Mouse (Mus musculus): ENCODE results near the gene Etnk2. TPM values are rescaled to one million over a fixed set of nuclear protein-coding genes. Genes with fewer than 3 reads are reported as not detected.
A peak's percentile ranks its signal among the peaks of the same experiment; 100 is the strongest.

Gene Etnk2
- polyA plus RNA-seq, 1 experiment: 5.4 TPM

DNA sequence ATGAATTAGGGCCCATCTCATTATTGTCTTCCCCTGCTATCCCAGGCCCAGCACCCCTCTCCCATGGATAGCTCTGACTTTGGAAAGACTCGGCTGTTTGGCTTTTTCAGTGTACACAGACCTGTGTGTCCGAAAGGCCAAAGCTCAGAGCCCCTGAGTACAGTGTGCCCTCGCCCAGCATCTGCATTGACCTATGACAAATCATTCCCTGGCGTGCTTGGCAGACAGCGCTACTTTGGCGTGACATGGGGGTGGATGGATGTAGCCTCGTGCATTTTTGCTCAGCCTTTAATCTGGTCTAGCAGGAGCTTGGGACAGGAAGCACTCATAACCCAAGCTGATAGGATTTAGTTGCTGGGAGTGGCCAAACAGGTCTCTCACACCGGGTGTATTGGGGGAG is 8.7 kb downstream of the Etnk2 start:
- no peak overlapping the region for H3K4me3 ChIP-seq (ENCODE audit: insufficient read depth, low read depth, low read length)
- H3K36me3 ChIP-seq (ENCODE audit: control insufficient read depth, insufficient read depth, low read length): no peaks in the 10 kb centered on the region
- TF ChIP-seq CTCF (conservative IDR thresholded peaks at IDR 0.05; ENCODE audit: insufficient read depth, insufficient read length, low read depth, low read length): no peak
- no peak for TF ChIP-seq POLR2A (IDR thresholded peaks at IDR 0.05; ENCODE audit: low read depth, low read length)
- no peak overlapping the region for H3K27ac ChIP-seq (ENCODE audit: insufficient read depth, low read depth, low read length)
- 58% methylated on average over 8 of the region's 8 CpGs for WGBS
- peak; percentile 49 for DNase-seq
- peaks cover 15% of the 10 kb centered on the region; the same call in 1 of the 2 replicates for H3K4me1 ChIP-seq (ENCODE audit: control insufficient read depth, insufficient read depth, low read length)
- no peaks in the 10 kb centered on the region for H3K27me3 ChIP-seq (replicated peaks; ENCODE audit: control insufficient read depth, insufficient read depth, low read length)

DNA sequence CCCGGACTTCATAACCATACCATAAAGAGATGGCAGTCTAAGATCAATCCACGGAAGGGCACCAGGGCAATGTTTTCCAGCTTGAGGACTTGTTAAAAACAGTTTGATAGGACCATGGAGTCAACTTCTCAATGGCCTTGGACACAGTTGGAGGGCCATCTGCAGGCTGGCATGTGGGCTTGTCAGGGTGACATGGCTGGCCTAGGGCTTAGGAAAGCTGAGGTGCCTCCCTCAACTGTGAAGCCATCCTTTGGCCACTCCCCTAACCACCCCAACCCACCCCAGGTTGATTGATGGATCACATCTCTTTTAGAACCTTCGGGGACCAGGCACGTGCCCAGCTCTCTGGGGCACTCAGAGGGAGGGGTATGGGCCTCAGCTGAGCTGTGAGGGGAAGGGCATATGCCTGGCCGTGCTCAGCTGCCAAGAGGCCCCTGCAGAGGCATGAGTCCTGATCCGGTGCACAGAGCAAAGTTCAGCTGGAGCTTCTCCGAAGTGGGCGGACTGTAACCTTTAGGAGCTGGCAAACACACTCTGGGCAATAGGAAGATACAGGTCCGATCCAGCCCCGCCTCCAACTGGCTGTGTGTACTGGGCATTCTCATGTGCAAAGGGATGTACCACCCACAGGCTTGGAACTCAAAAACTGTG is 12.4 kb downstream of the Etnk2 start:
- Histone ChIP-seq H3K4me1 (ENCODE audit: control insufficient read depth, insufficient read depth, low read length) (peaks cover 18% of the 10 kb centered on the region; the same call in 1 of the 2 replicates), H3K4me3 (ENCODE audit: insufficient read depth, low read depth, low read length) (no peak overlapping the region), H3K27ac (ENCODE audit: insufficient read depth, low read depth, low read length) (peak overlapping the region; percentile 4), H3K36me3 (ENCODE audit: control insufficient read depth, insufficient read depth, low read length) (no peaks in the 10 kb centered on the region), H3K27me3 (replicated peaks; ENCODE audit: control insufficient read depth, insufficient read depth, low read length) (no peaks in the 10 kb centered on the region)
- WGBS: 42% methylated on average over 10 of the region's 10 CpGs
- TF ChIP-seq CTCF (conservative IDR thresholded peaks at IDR 0.05; ENCODE audit: insufficient read depth, insufficient read length, low read depth, low read length) (peak; percentile 30; the same call in 1 of the 2 replicates), POLR2A (IDR thresholded peaks at IDR 0.05; ENCODE audit: low read depth, low read length) (no peak)
- peak; percentile 96 for DNase-seq

DNA sequence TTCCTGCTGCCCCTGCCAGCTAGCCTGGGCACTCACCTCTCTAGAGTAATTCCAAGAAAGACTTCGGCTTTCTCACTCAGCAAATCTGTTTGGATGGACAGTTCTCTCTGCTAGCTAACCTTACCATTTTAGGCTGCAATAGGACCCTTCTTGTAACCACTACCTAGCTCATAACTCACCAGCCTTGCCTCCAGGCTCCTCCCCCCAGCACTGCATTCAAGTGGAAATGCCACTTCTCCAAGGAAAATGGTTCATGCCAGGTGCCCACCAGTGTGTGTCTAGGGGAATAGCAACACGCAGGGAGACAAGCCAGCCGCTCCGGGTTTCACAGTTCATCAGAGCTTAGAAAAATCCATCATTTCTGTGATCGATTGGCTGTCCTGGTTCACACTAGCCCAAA is 14.2 kb downstream of the Etnk2 start:
- 52% methylated on average over 5 of the region's 5 CpGs for WGBS
- Histone ChIP-seq H3K27ac (ENCODE audit: insufficient read depth, low read depth, low read length) (0 out of 2 replicates have a peak overlapping the region, but pooled peaks have one; percentile 1), H3K36me3 (ENCODE audit: control insufficient read depth, insufficient read depth, low read length) (no peaks in the 10 kb centered on the region), H3K27me3 (replicated peaks; ENCODE audit: control insufficient read depth, insufficient read depth, low read length) (no peaks in the 10 kb centered on the region), H3K4me1 (ENCODE audit: control insufficient read depth, insufficient read depth, low read length) (peaks cover 18% of the 10 kb centered on the region; the same call in 1 of the 2 replicates), H3K4me3 (ENCODE audit: insufficient read depth, low read depth, low read length) (no peak overlapping the region)
- peak; percentile 51 for DNase-seq
- no peak for TF ChIP-seq CTCF (conservative IDR thresholded peaks at IDR 0.05; ENCODE audit: insufficient read depth, insufficient read length, low read depth, low read length)
- no peak for TF ChIP-seq POLR2A (IDR thresholded peaks at IDR 0.05; ENCODE audit: low read depth, low read length)

DNA sequence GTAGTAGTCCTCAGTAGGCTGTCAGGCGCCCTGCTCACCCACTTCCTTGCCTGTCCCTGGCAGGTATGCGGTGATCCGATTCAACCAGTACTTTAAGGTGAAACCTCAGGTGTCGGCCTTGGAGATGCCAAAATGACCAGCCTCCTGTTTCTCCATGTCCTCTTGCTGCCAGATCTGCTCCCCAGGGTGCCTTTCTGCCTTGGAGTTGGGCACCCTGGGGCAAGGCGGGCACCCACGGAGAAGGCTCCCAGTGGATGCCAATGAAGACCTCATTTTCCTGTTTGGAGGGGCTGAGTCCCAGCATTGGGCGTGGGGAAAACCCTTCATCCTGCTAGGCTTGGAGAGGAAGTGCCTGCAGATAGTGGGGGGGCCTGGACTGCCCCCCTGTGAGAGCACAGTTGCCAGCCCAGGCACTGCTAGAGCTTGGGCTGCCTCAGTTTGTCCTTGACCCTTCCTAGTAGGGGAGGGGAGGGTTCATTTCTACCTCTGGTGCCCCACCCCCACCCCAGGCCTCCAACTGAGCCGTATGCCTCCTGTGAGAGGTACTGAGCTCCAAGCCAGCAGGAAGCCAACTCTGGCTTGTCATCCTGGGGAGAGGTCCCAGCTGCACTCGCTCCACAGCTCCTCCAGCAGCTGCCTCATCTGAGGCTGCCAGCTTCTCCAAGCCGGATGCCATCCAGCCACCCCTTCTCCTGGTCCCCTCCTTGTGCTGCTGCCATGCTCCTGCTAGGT is 16.0 kb downstream of the Etnk2 start:
- Histone ChIP-seq H3K4me1 (ENCODE audit: control insufficient read depth, insufficient read depth, low read length) (peaks cover 18% of the 10 kb centered on the region; the same call in 1 of the 2 replicates), H3K36me3 (ENCODE audit: control insufficient read depth, insufficient read depth, low read length) (no peaks in the 10 kb centered on the region), H3K4me3 (ENCODE audit: insufficient read depth, low read depth, low read length) (no peak overlapping the region), H3K27me3 (replicated peaks; ENCODE audit: control insufficient read depth, insufficient read depth, low read length) (no peaks in the 10 kb centered on the region), H3K27ac (ENCODE audit: insufficient read depth, low read depth, low read length) (peak overlapping the region; percentile 52)
- peak; percentile 49 for DNase-seq
- TF ChIP-seq CTCF (conservative IDR thresholded peaks at IDR 0.05; ENCODE audit: insufficient read depth, insufficient read length, low read depth, low read length) (no peak), POLR2A (IDR thresholded peaks at IDR 0.05; ENCODE audit: low read depth, low read length) (no peak)
- 53% methylated on average over 10 of the region's 10 CpGs for WGBS

DNA sequence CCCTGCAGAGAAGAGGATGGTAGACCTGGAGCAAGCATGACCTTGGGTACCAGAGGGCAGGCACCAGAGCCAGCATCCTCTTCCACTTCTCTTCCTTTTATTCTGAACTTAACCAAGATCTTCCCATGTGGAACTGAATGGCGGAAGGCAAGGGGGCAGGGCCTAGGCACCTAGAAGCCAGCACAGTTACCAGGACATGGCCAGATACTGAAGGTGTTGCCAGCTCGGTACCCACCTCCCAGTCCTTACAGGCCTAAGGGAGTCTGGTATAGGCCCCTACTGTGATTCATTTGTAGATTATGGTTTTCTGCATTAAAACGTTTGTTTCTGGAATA is 16.6 kb downstream of the Etnk2 start:
- WGBS: 60% methylated on average over 3 of the region's 3 CpGs
- H3K27me3 ChIP-seq (replicated peaks; ENCODE audit: control insufficient read depth, insufficient read depth, low read length): no peaks in the 10 kb centered on the region
- peak overlapping the region; percentile 52 for H3K27ac ChIP-seq (ENCODE audit: insufficient read depth, low read depth, low read length)
- H3K4me3 ChIP-seq (ENCODE audit: insufficient read depth, low read depth, low read length): no peak overlapping the region
- H3K36me3 ChIP-seq (ENCODE audit: control insufficient read depth, insufficient read depth, low read length): no peaks in the 10 kb centered on the region
- TF ChIP-seq POLR2A (IDR thresholded peaks at IDR 0.05; ENCODE audit: low read depth, low read length): no peak
- TF ChIP-seq CTCF (conservative IDR thresholded peaks at IDR 0.05; ENCODE audit: insufficient read depth, insufficient read length, low read depth, low read length): no peak
- no peak for DNase-seq
- peaks cover 18% of the 10 kb centered on the region; the same call in 1 of the 2 replicates for H3K4me1 ChIP-seq (ENCODE audit: control insufficient read depth, insufficient read depth, low read length)

DNA sequence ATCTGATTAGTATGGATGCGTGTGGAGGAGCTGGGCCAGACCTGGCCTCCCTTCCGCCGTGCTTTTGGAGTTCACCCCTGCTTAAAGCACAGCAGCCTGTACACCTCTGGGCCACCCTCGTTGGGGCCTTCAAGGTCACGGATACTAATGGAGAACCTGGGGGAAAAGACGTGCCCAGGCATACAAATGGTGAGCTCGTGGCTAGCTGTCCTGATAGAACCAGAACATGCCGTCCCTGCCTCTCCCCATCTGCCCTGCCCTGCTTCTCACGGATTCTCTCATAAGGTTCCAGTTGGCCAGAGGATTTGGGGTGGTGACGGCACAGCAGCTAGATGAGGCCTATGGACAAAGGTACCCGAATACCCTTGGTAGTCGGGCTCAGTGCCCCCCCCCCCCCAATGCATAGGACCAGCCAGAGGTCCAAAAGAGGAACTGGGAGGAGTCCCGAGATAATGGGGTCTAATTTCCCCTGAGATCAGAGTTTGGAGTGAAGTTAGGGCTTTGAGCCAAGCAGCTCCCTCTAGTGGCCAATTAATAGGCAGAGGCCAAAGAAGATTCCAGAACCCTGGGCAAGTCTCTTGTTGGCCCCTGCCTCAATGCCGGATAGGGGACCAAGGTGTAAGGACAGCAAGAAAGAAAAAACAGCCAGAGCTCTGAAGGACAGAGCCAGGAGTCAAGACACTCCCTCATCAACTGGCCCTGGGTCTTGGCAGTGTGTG is 17.1 kb downstream of the Etnk2 start:
- TF ChIP-seq POLR2A (IDR thresholded peaks at IDR 0.05; ENCODE audit: low read depth, low read length) (no peak), CTCF (conservative IDR thresholded peaks at IDR 0.05; ENCODE audit: insufficient read depth, insufficient read length, low read depth, low read length) (peak; percentile 57)
- H3K4me3 ChIP-seq (ENCODE audit: insufficient read depth, low read depth, low read length): no peak overlapping the region
- DNase-seq: peak; percentile 70
- 50% methylated on average over 14 of the region's 14 CpGs for WGBS
- no peaks in the 10 kb centered on the region for H3K27me3 ChIP-seq (replicated peaks; ENCODE audit: control insufficient read depth, insufficient read depth, low read length)
- H3K36me3 ChIP-seq (ENCODE audit: control insufficient read depth, insufficient read depth, low read length): no peaks in the 10 kb centered on the region
- peaks cover 15% of the 10 kb centered on the region; the same call in 1 of the 2 replicates for H3K4me1 ChIP-seq (ENCODE audit: control insufficient read depth, insufficient read depth, low read length)
- peak overlapping the region; percentile 62 for H3K27ac ChIP-seq (ENCODE audit: insufficient read depth, low read depth, low read length)

Measured in kidney, adult 2 months (tissue).